Mouse (Mus musculus) midbrain, postnatal 0 days (tissue): ENCODE results near the gene Zg16. TPM values are rescaled to one million over a fixed set of nuclear protein-coding genes. Genes with fewer than 3 reads are reported as not detected.

Experiments used
- ATAC-seq: fragments of 200-750 bp; cut with Nextera tagmentation; 2 replicates; pipeline ENCODE4 v1.8.0; 2017; ENCODE audit warnings: moderate number of reproducible peaks, mild to moderate bottlenecking, moderate TSS enrichment, moderate library complexity; ENCODE audit not compliant: low FRiP score
- DNase-seq: peaks from one replicate; pipeline ENCODE4 v3.0.0-alpha.2; 2015; ENCODE audit warnings: low spot score
- H3K27ac ChIP-seq: fragments of 300-500 bp; sonication (generic); 2 replicates; pipeline ENCODE4 v1.5.1; 2014; ENCODE audit warnings: low read depth, mild to moderate bottlenecking, low read length, mixed read lengths
- H3K27me3 ChIP-seq: fragments of 300-500 bp; sonication (generic); 2 replicates; pipeline ENCODE4 v1.6.1; 2014; ENCODE audit warnings: low read length, control low read depth, mixed read lengths; ENCODE audit not compliant: insufficient read depth
- H3K36me3 ChIP-seq: fragments of 300-500 bp; sonication (generic); 2 replicates; pipeline ENCODE4 v1.6.1; 2014; ENCODE audit warnings: low read length, control low read depth, mixed read lengths; ENCODE audit not compliant: insufficient read depth
- H3K4me1 ChIP-seq: fragments of 300-500 bp; sonication (generic); 2 replicates; pipeline ENCODE4 v1.6.1; 2014; ENCODE audit warnings: mild to moderate bottlenecking, control low read depth, antibody characterized with exemption, low read length, mixed read lengths; ENCODE audit not compliant: insufficient read depth
- H3K4me2 ChIP-seq: fragments of 300-500 bp; sonication (generic); 2 replicates; pipeline ENCODE4 v1.6.1; 2014; ENCODE audit warnings: low read depth, mild to moderate bottlenecking, low read length, mixed read lengths; ENCODE audit not compliant: poor library complexity, severe bottlenecking
- H3K4me3 ChIP-seq: fragments of 300-500 bp; sonication (generic); 2 replicates; pipeline ENCODE4 v1.5.1; 2014; ENCODE audit warnings: low read depth, mild to moderate bottlenecking, low read length, moderate library complexity
- H3K9ac ChIP-seq: fragments of 300-500 bp; sonication (generic); replicated peaks from 2 replicates; pipeline ENCODE4 v1.6.1; 2014; ENCODE audit warnings: mild to moderate bottlenecking, low read length, moderate library complexity, mixed read lengths; ENCODE audit not compliant: poor library complexity, severe bottlenecking
- H3K9me3 ChIP-seq: fragments of 300-500 bp; sonication (generic); 2 replicates; pipeline ENCODE4 v1.6.1; 2016; ENCODE audit warnings: low read length, control low read depth
- CTCF ChIP-seq: IDR thresholded peaks from 2 replicates; pipeline ENCODE4 v1.5.1; 2016; ENCODE audit warnings: antibody characterized with exemption, mild to moderate bottlenecking
- WGBS: fragments of 180-500 bp; shearing (Covaris S2); extraction: QIAGEN DNeasy Blood & Tissue Kit; methylation state at CpG from one replicate; pipeline ENCODE4 v1.1.7; 2014; 5-methylcytosine and 5-hydroxymethylcytosine counted together
- polyA plus RNA-seq: library from polyadenylated mRNA; unstranded; fragments of >200 nt; fragmentation: Nextera tagmentation; extraction: Ambion mirVana; gene quantifications from 2 replicates; pipeline ENCODE4 v1.2.1, GENCODE M21; 2015
- total RNA-seq: library from RNA; depleted of rRNA; stranded (reverse); fragments of >200 nt; gene quantifications from 2 replicates; pipeline ENCODE4 v1.2.3, GENCODE M21; 2014

Gene Zg16
- total and polyA plus RNA-seq, 2 experiments from 2014 or later: 0.49 TPM; not detected in 1

GRCm38 (mm10) chr7:127083689-127084088 is 3.4 kb downstream of the Zg16 start:
- Histone ChIP-seq H3K36me3 (no peaks in the 10 kb centered on the region), H3K4me3 (no peak overlapping the region), H3K4me2 (no peak overlapping the region), H3K9ac (no peak overlapping the region), H3K4me1 (no peaks in the 10 kb centered on the region), H3K27me3 (no peaks in the 10 kb centered on the region), H3K9me3 (no peaks in the 10 kb centered on the region), H3K27ac (no peak overlapping the region)
- no peak for DNase-seq
- WGBS: 84% methylated on average over 4 of the region's 4 CpGs
- no peak for ATAC-seq
- TF ChIP-seq CTCF: no peak

- 64% methylated on average over 2 of the region's 2 CpGs for WGBS
- Histone ChIP-seq H3K4me2 (no peak overlapping the region), H3K9ac (no peak overlapping the region), H3K9me3 (no peaks in the 10 kb centered on the region), H3K4me1 (no peaks in the 10 kb centered on the region), H3K36me3 (no peaks in the 10 kb centered on the region), H3K4me3 (no peak overlapping the region), H3K27me3 (no peaks in the 10 kb centered on the region), H3K27ac (no peak overlapping the region)
- no peak for TF ChIP-seq CTCF
- ATAC-seq: no peak
- DNase-seq: no peak
Observed at GRCm38 (mm10) chr7:127082995-127083394, 4.1 kb downstream of the Zg16 start.

- Histone ChIP-seq H3K27ac (no peak overlapping the region), H3K27me3 (no peaks in the 10 kb centered on the region), H3K9me3 (no peaks in the 10 kb centered on the region), H3K4me1 (no peaks in the 10 kb centered on the region), H3K36me3 (no peaks in the 10 kb centered on the region), H3K4me2 (no peak overlapping the region), H3K4me3 (no peak overlapping the region), H3K9ac (no peak overlapping the region)
- TF ChIP-seq CTCF: no peak
- DNase-seq (no peak), ATAC-seq (no peak)
- WGBS: 84% methylated on average over 8 of the region's 8 CpGs
Observed at GRCm38 (mm10) chr7:127082271-127082670, 4.9 kb downstream of the Zg16 start.

- Histone ChIP-seq H3K4me1 (no peaks in the 10 kb centered on the region), H3K27ac (no peak overlapping the region), H3K9me3 (no peaks in the 10 kb centered on the region), H3K4me2 (no peak overlapping the region), H3K4me3 (no peak overlapping the region), H3K36me3 (no peaks in the 10 kb centered on the region), H3K9ac (no peak overlapping the region), H3K27me3 (no peaks in the 10 kb centered on the region)
- 72% methylated on average over 3 of the region's 3 CpGs for WGBS
- TF ChIP-seq CTCF: no peak
- DNase-seq: no peak
- no peak for ATAC-seq
Observed at GRCm38 (mm10) chr7:127080045-127080444, 7.1 kb downstream of the Zg16 start.

GRCm38 (mm10) chr7:127077692-127078091 is 9.4 kb downstream of the Zg16 start:
- ATAC-seq: no peak
- no peak for DNase-seq
- Histone ChIP-seq H3K4me3 (no peak overlapping the region), H3K4me1 (no peaks in the 10 kb centered on the region), H3K27me3 (no peaks in the 10 kb centered on the region), H3K36me3 (no peaks in the 10 kb centered on the region), H3K27ac (no peak overlapping the region), H3K4me2 (no peak overlapping the region), H3K9ac (no peak overlapping the region), H3K9me3 (no peaks in the 10 kb centered on the region)
- 88% methylated on average over 3 of the region's 3 CpGs for WGBS
- no peak for TF ChIP-seq CTCF

GRCm38 (mm10) chr7:127076188-127076587 is 10.9 kb downstream of the Zg16 start:
- no peaks in the 10 kb centered on the region for H3K36me3 ChIP-seq
- ATAC-seq (no peak), DNase-seq (no peak)
- 93% methylated on average over 5 of the region's 5 CpGs for WGBS
- no peak overlapping the region for H3K27ac ChIP-seq
- H3K9me3 ChIP-seq: no peaks in the 10 kb centered on the region
- H3K4me3 ChIP-seq: no peak overlapping the region
- H3K27me3 ChIP-seq: no peaks in the 10 kb centered on the region
- no peaks in the 10 kb centered on the region for H3K4me1 ChIP-seq
- no peak overlapping the region for H3K9ac ChIP-seq
- no peak for TF ChIP-seq CTCF
- no peak overlapping the region for H3K4me2 ChIP-seq
